Mouse (Mus musculus) WW6 (cell line): ENCODE results near the gene Coro1b.

ENCODE experiments used
- DNase-seq: peaks from one replicate; pipeline ENCODE4 v3.0.0-alpha.2; 2013; ENCODE audit warnings: low read depth, low spot score

Gene Coro1b

DNA sequence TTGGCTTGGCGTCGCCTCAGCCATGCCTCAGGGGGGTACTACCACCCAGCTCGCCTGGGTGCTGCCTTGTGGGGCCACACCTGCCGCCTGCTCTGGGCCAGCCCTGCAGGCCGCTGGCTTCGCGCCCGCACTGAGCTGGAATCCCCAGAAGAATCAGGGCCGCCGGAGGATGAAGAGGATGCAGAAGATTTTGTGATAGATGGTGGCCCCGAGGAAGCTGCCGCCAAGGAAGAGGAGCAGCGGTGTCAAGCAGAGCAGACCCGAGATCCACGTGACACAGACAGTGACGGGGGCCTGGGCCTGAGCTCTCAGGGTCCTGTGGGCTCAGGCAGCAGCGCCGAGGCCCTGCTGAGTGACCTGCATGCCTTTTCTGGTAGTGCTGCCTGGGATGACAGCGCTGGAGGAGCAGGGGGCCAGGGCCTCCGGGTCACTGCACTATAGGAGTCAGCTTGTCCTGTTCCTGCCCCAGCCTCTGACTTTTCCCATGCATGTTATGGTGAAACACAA lies 7.7 kb downstream of the Coro1b start:
- DNase-seq: no peak

DNA sequence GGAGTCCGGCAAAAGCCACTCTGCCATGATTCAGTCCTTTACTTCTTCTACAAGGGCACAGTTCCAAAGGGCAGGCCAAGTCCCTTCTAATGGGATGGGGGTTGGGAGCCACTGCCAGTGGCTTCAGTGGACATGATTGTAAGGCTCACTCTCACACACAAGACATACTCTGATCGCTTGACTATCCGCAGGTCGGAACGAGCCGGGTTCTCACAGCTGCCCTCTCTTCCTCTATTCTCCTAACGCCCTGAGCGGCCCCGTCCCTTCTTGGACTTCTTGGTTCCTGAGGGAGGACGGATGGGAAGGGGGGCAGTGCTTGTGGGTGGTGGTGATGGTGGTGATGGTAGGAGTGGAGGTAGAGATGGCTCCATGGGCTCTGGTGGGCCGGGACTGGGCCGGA lies 8.4 kb downstream of the Coro1b start:
- no peak for DNase-seq

DNA sequence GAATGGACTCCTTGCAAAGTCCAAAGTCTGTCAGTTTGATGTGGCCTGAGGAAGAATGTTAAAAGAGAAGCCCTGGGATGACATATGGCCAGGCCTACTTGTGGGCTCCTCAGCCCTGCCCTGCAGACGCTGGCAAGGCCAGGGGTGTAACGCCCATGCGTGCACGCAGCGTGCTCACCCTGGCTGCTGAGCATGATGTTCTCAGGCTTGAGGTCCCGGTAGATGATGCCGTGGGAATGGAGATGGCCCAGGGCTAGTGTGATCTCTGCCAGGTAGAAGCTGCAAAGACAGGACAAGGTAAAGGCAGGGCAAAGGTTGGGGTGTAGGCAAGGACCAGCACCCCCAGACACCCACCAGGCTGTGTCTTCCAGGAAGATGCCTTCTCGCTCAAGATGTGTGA lies 10.6 kb downstream of the Coro1b start:
- no peak for DNase-seq

DNA sequence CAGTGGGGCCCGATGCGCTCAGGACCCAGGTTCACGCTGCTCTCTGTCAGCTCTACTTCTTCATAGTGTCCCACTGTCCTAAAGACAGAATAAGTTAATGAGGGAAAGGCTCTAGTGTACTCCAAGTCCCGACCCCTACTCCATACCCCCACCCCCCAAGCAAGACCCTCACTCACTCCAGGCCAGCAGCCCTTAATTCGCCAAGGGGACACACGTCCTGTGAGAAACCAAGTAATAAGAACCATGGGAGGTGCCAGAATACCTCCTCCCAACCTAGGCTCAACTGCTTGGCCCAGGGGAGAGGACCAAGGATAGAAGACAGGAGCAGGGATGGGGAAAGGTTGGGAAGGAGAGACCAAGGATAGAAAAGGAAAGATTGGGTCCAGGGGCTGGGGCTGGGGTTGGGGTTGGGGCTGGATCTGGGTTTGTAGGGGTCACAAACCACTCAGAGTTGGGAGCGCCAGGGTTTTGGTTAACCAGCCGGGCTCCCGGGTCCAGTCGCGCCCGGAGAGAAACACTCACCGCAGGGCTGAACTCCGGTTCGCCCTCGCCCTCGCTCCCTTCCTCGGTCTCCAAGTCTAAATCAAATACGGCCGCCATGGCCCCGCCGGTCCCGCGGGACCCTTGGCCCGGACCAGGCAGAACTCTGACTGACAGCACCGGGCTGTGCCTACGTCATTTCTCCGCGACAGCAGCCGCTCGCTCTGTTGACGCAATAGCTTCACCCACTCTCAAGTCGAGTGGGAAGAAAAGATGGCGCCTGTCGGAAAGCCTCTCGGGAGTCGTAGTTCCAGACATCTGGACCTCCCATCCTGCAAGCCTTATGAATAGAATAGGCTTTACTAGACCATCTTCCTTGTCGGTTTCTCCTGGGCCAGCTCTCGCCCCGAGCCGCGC lies 14.5 kb downstream of the Coro1b start, which contains the start of gene Rps6kb2:
Gene Rps6kb2, minus strand, starts transcription at position 709 of the 897 bp plus-strand sequence.
- peak; percentile 82 for DNase-seq

DNA sequence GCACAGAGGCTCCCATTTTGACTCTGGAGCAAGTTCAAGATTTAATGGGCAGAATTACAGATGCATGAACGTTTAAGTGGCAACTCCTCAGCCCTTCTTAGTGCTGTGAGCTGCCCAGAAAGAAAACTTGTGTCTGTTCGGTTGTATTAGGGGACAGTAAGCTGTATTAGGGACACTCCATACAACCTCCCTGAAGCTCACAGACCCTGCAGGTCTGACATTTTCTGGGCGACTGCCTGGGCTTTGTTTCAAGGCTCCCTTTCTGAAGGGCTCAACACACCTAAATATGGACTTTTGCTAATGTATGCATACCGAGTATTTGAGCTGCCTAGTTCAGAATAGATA lies 15.1 kb downstream of the Coro1b start:
- DNase-seq: no peak

DNA sequence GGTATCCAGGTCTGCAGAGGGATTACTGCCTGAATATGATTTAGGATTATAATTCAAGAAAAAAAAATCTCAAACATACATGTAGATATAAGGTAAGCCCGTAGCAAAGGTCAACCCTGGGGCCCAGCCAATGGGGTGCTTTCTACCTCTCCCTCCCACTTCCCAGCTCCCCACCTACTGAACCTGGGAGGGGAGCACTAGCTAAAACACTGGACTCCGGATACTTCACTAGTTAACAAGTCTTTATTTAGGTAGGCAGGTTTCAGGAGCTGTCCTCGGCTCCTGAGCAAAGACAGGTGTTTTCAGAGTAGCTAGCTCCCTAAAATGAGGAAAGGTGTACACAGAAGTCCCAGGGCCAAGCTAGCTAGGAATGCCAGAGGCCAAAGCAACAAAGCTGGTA lies 15.7 kb downstream of the Coro1b start:
- no peak for DNase-seq

DNA sequence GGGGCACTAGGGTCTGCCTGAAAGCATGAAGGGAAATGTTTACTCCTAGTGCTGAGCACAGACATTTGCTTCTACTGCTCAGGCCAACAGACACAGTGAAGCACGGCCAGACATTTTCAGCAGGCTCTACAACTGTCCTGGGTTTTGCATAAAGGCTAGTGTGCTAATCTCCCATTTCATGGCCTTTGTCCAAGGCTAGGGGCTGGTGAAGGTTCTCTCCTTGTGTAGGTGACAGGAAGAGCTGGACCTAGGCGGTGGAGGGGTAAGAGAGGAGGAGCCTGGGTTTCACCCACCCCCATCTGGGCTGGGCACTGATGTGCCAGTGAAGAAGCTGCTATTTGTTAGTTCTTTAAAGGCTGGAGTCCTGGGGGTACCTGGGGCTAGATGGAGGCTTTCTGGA lies 16.3 kb downstream of the Coro1b start:
- DNase-seq: no peak

DNA sequence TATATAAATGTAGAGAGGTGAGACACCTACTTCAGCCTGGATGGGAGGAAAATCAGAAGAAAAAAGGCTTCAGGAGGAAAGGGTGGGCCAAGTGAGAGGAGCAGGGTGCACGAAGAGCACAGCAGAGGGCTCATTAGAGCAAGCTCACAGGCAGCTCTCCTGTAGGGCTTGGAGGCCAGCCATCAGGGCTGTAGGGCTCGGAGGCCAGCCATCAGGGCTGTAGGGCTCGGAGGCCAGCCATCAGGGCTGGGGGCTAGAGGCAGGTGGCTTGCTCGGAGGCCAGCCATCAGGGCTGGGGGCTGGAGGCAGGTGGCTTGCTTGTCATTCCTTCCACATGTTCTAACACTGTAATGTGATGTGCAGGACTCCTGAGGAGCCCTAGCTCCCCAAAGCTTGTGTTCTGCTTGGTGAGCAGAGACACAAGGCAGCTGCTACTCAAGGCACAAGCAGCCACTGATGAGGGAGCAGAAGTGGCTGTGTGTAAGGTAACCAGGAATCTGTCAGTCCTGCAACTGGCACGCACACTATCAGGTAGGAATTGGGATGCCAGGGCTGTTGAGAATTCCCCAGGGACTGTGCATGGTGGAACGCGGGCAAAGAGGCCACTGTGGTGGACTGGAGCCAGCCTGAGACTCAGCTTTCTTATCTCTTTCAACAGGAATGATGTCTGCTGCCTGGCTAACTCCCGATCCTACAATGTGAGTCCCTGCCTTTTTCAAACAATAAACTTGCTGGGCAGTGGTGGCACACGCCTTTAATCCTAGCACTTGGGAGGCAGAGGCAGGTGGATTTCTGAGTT lies 18.5 kb downstream of the Coro1b start:
- no peak for DNase-seq

DNA sequence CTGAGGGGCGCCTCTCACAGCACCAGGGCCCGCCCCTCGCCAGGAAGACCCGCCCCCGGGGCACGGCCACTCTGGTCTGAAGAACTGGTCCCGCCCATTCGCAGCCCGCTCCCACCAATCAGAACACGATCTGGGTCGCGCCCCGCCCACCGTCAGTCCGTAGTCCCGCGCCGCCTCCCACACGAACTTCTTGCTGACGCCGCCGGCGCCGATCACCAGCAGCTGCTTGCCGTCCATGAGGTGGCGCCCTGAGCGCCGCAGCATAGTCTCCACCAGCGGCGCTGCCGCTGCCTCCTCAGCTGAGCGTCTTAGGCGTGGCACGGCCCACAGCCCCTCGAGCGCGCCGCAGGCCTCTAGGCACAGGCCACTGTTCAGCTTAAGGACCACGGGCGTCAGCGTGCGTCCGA lies 21.0 kb downstream of the Coro1b start:
- peak; percentile 96 for DNase-seq

DNA sequence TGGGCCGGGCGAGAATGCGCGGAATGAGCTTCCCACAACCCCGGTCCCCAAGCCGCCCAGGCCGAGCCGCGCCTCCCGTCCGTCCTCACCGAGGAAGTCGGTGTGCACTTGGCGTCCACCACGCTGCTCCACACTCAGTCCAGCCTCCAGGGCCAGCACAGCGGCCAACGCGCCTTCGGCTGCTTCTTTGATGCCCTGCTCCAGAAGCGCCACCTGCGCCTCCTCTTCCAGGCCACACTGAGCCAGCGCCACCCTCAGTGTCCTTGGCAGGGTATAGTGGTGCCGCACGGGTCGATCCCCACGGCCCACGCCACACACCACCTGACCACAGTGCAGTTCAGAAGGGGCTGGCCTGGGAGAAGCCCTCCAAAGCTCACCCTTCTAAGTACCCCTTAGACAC lies 21.4 kb downstream of the Coro1b start:
- DNase-seq: no peak

DNA sequence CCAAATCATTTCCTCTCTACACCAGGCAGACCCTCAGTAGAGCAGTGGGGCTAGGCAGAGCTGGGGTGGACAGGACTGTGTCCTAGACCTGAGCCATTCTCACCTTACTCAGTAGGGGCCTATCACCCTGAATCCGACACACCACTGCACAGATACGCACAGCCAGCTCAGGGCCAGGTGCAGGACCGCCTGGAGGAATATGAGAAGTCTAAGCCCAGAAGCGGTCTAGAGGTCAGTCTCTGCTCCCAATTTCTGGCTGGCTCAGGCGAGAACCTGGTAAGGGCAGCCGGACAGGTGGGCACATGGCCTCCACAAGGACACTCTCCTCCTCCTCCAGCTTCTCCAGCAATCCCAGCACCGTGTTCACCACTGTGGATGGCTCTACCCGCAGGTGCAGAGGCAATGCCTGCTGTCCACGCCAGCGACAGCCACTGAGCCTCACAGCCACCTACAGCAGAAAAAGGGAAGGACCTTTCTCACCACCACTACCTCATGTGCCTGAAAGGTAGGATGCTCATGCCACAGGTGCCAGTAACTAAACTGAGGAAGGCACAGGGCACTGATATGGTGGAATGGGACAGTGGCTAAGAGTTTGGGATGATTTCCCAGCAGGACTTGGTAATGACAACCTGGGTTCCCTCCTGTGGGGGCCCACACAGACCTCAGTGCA lies 22.4 kb downstream of the Coro1b start:
- DNase-seq: no peak

DNA sequence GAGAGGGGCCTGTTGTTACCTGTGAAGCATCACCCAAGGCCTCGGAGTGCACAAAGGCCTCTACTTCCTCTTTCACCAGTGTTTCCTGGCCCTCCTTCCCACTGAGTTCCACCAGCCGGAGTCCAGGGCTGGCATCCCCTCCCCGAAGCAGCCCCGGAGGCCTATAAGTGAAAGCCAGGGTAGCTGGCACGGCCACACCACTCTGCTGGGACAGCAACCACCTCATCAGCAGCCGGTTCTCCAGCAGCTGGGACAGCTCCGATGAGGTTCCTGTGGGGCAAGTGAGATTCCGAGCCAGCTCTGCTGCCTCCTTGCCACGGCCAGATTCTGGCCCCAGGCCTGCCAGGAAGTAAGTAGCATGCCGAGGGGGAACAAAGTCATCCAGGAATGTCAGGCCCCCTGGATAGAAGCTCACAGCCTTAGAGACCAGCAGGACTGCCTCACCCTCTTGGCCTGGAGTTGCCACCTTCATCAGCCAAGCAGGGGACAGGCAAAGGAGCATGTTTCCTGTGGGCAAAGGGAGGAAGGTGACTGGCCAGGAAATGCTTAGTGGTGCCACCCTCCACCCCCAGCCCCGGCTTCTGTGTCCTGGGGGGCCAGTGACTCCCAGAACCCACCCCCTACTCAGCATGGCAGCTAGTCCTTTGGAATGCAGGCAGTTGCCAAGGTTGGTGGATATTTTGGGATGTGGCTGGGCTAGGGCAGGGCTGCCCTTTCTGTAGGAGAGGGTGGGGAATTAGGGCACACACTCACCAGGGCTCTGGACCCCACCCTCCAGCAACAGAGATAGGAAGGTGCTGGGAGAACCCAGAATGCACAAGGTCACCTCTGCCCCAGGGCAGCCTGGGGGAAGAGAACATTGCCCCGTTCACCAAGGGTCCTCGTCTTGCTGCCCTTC lies 23.2 kb downstream of the Coro1b start:
- no peak for DNase-seq

DNA sequence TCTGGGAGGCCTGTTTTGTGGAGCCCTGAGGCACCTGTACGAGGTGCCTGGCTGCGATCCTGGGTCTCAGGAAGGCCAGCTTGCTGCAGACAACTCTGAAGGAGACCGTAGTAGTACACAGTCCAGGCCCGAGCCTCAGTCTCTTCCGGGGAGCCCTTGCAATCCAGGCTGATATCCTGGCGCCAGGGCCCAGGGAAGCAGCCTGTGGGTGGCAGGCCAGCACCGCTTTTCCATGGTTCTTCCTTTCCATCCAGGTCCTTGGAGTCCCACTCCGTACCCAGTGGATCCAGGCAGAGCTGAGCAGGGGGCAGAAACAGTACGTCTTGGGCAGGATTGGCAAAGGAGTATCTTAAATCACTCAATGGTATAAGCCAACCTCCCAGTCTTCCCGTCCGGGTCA lies 24.5 kb downstream of the Coro1b start:
- DNase-seq: no peak

DNA sequence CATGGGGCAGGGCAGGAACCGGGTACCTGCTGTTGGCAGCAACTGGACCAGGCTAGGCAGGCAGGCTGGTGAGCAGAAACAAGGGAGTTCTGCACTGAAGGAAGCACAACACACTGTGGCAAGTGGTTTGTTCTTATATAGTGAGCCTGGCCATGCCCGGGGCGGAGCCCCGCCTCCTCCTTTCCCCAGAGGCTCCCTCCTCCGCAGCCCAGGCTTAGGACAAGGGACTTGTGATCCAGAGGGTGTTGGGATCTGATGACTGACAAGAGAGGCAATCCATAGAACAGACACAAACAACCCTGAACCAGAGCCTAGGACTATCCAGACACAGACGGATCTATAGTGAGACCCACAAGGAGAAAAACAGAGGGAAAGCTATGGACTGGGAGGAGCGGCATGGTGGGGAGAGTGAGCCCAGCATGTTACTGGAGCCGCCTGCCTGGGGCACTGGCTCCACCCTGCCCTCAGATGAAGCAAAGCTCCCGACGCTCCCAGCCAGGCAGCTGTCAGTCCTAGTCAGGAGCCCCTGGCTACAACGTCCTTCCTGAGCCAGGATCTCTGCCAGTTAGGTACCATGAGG lies 27.0 kb downstream of the Coro1b start, which contains the start of gene Carns1:
Gene Carns1, minus strand, starts transcription at position 112 of the 580 bp plus-strand sequence.
- DNase-seq: no peak

DNA sequence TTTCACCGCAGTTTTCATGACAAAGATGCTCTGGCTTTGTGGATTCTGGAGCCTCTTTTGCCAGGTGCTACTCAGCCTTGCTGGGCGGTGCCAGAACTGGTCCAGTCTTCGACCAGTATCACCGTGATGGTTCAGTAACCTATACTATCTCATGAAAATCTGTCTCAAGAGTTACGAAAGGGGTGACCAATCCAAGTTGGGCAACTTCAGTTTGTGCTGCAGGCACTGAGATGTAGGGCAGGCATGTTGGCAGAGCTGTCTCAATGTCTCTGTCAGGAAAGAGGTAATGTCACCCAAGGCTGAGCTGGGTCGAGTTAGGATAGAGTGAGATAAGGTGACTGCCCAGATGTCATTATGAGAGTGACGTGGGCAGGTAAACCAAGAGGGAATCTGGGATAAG lies 32.0 kb downstream of the Coro1b start:
- no peak for DNase-seq

DNA sequence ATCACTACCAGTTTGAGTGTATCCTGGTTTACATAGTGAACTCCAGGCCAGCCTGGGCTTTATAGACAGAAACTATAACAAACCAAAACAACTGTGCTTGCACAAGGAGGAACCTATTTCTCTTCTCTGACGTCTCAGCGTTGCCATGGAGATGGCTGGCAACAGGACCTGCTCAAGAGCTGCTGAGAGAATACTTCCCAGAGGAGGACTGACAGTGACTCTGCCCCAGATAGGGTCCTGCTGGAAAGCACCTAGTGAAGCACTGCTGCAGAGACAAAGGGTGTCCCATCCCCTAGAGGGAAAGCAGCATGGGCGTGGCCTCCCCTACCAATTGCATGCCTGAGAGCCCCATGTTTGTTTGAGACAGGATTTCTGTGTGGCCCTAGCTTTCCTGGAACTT lies 33.5 kb downstream of the Coro1b start:
- no peak for DNase-seq

DNA sequence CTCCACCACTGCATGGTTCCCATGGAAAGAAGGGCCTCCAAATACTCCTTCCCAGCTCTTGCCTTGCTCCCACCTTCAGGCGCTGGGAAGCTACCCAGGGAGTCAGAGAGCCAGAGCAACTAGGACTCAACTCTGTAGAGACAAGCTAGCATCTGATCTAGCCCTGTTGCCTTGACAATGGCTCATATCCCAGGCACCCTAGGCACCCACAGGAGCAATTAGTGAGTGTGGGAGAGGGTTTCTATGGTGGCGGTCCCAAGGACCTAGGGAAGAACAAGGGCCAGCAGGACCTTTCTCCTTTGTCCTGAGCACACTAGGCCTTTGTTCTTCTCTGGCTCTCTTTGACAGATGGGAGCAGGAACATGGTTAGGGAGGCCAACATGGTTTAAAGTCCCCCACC lies 35.3 kb downstream of the Coro1b start:
- DNase-seq: no peak

DNA sequence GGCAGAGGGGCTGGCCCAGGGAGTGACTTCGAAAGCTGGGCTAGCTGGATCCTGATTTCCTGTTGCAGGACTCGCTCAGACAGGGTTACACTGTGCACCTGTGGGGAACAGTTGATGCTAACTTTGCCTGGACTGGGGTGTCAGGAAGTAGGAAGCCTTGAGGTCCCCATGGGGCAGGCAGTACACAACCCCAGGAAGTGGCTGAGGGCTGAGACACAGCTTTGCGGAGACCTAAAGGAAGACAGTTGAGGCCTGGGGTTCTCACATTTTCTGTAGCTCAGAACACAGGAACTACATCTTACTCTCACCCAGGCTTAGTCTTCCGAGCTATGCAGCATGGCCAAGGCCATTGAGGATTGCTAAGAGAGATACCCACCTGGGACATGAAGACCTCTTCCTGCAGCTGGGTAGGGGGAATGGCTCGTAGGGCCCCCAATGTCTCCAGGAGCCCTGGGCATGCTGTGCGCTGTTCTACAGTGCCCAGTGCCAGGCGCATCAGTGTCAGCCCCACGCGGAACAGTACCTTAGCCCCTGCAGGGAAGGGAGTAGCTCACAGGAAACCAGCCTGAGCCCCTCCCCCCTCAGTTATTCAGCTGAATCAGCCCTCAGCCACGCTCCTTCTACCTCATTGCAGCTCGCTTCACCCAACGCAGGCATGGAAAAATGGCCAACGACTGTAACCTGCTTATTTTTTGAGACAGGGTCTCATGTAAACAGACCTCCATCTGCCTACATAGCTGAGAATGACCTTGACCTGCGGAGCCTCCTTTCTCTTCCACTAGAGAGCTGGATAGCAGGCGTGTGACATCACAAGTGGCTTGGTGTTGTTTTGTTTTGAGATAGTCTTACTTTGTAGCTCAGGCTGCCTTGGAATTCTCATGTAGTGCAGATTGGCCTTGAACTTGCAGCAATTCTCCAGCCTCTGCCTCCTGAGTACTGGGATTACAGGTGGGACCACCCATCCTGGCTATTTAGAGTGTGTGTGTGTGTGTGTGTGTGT lies 36.9 kb downstream of the Coro1b start:
- no peak for DNase-seq

DNA sequence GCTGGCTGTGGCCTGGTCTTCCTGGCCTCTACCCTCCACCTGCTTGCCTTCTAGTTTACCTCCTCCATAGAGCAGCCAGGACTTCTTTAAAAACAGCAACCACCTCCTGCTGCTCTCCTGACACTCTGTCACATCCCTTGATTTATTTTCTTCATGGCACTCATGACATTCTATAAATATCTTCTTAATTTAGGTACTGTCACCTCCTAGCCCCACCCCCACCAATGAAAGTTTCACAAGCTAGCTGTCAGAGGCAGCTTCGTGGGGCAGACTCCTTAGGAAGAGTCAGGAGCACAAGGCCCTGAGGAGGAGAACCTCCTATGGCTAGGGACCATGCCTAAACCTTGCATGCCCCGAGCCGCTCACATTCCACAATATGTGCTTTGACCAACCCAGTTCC lies 38.9 kb downstream of the Coro1b start:
- DNase-seq: no peak
